Mouse (Mus musculus) cortical plate, adult 2 months (tissue): ENCODE results near the gene Nrm.

Experiments used
- CTCF ChIP-seq: fragments of 200-500 bp; IDR thresholded peaks from 2 replicates; pipeline ENCODE4 v1.5.1; 2011; ENCODE audit warnings: mild to moderate bottlenecking, control low read depth, low read length; ENCODE audit not compliant: insufficient read depth; ENCODE audit errors: extremely low read depth
- POLR2A ChIP-seq: fragments of 200-500 bp; IDR thresholded peaks from 2 replicates; pipeline ENCODE4 v1.6.1; 2011; ENCODE audit warnings: mild to moderate bottlenecking, low read length, control low read depth; ENCODE audit not compliant: insufficient read depth; ENCODE audit errors: extremely low read depth

DNA sequence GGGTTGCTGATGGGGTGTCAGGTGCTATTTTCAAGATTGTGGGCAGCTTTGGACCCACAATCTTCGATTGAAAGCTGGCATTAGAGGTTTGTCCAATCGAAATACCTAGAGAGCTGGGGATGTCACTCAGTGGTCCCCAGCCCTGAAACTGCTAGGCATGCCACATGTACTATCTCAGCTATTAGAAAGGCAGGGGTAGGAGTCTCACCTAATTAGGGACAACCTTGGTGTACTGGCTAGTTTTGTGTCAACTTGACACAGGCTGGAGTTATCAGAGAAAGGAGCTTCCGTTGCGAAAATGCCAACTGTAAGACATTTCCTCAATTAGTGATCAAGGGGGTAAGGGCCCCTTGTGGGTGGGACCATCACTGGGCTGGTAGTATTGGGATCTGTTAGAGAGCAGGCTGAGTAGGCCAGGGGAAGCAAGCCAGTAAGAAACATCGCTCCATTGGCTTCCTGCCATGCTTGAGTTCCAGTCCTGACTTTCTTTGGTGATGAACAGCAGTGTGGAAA is 27.8 kb upstream of the Nrm start:
- TF ChIP-seq POLR2A (no peak), CTCF (no peak)
